Mouse (Mus musculus): ENCODE data around the gene Txndc2. TPM values are rescaled to one million over a fixed set of nuclear protein-coding genes. Genes with fewer than 3 reads are reported as not detected.

The Txndc2 gene
- polyA plus RNA-seq, 1 experiment from 2014 or later = 0.08 TPM

DNA sequence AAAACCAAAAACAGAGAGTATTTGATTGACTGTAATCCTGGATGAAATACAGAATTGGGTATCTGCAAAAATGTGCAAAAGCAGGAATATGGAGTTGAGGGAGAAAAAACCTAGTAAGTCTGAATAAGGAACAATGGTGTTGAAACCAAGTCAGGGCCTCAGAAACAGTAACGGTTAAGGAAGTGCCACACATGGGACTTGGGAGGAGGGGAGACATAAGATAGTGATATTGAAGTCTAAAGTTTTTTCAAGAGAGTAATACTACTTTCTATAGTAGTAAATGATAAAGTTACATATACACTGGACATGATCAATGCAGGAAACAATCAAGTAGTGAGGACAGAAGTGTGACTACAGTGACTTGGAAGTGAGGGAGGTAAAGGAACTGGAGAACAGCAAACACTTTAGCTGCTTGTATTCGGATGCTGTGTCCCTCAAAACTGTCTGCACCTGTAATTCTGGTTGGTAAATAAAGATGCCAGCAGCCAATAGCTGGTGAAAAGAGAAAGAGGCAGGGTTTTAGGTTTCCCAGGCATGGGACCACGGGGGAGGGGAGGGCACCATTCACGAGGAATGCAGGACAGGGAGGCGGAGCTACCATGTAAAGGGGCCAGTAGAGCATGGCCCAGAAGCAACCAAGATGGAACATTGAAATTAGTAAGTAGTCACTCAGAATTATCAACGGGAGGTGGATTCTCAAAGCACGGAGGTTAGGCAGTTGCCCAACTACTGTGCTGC lies 34.2 kb downstream of the Txndc2 start:
- WGBS = 54% methylated on average over 7 of the region's 7 CpGs
- peaks cover 28% of the 10 kb centered on the region for H3K4me1 ChIP-seq

GRCm38 (mm10) chr17:65606014-65606413 lies 36.0 kb downstream of the Txndc2 start:
- no peaks in the 10 kb centered on the region for H3K36me3 ChIP-seq
- H3K9ac ChIP-seq = no peak overlapping the region
- no peaks in the 10 kb centered on the region for H3K27me3 ChIP-seq
- H3K4me1 ChIP-seq = peaks cover 25% of the 10 kb centered on the region
- H3K9me3 ChIP-seq = no peaks in the 10 kb centered on the region
- H3K27ac ChIP-seq = no peak overlapping the region
- no peak overlapping the region for H3K4me2 ChIP-seq
- no peak overlapping the region for H3K4me3 ChIP-seq
- 82% methylated on average over 4 of the region's 4 CpGs for WGBS
- no peak for ATAC-seq (ENCODE audit: insufficient number of reproducible peaks, low FRiP score, low TSS enrichment, low read depth)

More for the DNA sequence above, 34.2 kb downstream of the Txndc2 start:
- no peak overlapping the region for H3K9ac ChIP-seq
- no peak overlapping the region for H3K4me2 ChIP-seq
- no peak for ATAC-seq (ENCODE audit: insufficient number of reproducible peaks, low FRiP score, low TSS enrichment, low read depth)
- no peaks in the 10 kb centered on the region for H3K27me3 ChIP-seq
- no peaks in the 10 kb centered on the region for H3K9me3 ChIP-seq
- no peak overlapping the region for H3K4me3 ChIP-seq
- no peaks in the 10 kb centered on the region for H3K36me3 ChIP-seq
- no peak overlapping the region for H3K27ac ChIP-seq

- Histone ChIP-seq H3K4me2 (no peak overlapping the region), H3K9me3 (no peaks in the 10 kb centered on the region), H3K4me3 (no peak overlapping the region), H3K27me3 (no peaks in the 10 kb centered on the region), H3K4me1 (peaks cover 24% of the 10 kb centered on the region), H3K9ac (no peak overlapping the region), H3K36me3 (no peaks in the 10 kb centered on the region), H3K27ac (no peak overlapping the region)
- ATAC-seq (ENCODE audit: insufficient number of reproducible peaks, low FRiP score, low TSS enrichment, low read depth) = no peak
These were observed 37.1 kb downstream of the Txndc2 start for GRCm38 (mm10) chr17:65604892-65605291.

GRCm38 (mm10) chr17:65604315-65604714 lies 37.7 kb downstream of the Txndc2 start:
- H3K4me1 ChIP-seq = peaks cover 20% of the 10 kb centered on the region
- no peaks in the 10 kb centered on the region for H3K27me3 ChIP-seq
- ATAC-seq (ENCODE audit: insufficient number of reproducible peaks, low FRiP score, low TSS enrichment, low read depth) = no peak
- no peak overlapping the region for H3K4me2 ChIP-seq
- no peaks in the 10 kb centered on the region for H3K9me3 ChIP-seq
- H3K9ac ChIP-seq = no peak overlapping the region
- no peak overlapping the region for H3K27ac ChIP-seq
- H3K4me3 ChIP-seq = no peak overlapping the region
- no peaks in the 10 kb centered on the region for H3K36me3 ChIP-seq

DNA sequence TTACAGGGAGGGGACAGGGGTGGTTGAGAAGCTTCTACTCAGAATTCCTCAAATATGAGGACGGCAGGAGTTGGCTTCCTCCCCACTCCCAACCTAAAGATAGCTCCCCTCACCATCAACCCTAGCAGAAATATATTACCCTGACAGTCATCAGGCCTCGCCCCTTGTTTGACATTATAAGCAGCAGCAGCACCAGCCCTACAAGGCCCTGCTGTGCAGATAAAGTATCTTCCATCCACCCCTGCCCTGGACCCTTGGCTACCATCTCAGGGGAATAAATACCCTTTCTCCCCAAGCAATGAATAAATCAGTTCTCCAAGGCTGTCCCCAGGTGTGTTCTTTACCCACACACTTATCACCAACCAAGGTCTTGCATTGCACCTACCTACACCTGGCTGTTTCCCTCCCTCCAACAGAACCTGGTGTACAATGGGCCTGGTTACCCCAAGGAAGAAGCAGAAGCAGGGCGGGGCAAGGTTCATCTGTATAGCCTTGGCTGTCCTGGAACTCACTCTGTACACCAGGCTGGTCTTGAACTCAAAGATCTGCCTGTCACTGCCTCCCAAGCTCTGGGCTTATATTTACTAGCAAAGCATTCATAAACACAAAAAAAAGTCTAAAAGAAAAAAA lies 44.0 kb downstream of the Txndc2 start:
- Histone ChIP-seq H3K4me3 (no peak overlapping the region), H3K4me2 (no peak overlapping the region), H3K36me3 (peaks cover 1% of the 10 kb centered on the region; the same call in 1 of the 2 replicates), H3K27ac (no peak overlapping the region), H3K9ac (no peak overlapping the region), H3K27me3 (no peaks in the 10 kb centered on the region), H3K9me3 (no peaks in the 10 kb centered on the region), H3K4me1 (peaks cover 15% of the 10 kb centered on the region)
- 71% methylated on average over 3 of the region's 3 CpGs for WGBS
- ATAC-seq (ENCODE audit: insufficient number of reproducible peaks, low FRiP score, low TSS enrichment, low read depth) = no peak

DNA sequence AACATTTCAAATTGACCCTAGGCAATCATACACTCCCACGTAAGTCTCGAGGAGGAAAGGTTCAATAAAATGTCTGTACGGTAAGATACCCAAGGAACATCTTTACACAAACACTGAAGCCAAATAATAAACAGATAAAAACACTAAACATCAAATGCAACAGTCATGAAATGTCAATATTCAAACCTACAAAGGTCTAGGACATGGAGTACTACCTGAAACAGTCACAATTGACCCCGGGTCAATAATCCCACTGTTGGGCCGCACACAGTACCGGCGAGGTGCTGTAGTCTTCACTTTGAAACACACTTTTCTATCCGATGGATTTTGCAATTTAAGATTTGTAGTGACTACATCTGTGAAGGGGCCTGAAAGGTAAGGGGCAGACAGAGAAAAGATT lies 47.3 kb downstream of the Txndc2 start:
- H3K27ac ChIP-seq = no peak overlapping the region
- WGBS = 94% methylated on average over 8 of the region's 8 CpGs
- H3K4me2 ChIP-seq = no peak overlapping the region
- H3K36me3 ChIP-seq = peaks cover 9% of the 10 kb centered on the region; the same call in 1 of the 2 replicates
- H3K27me3 ChIP-seq = no peaks in the 10 kb centered on the region
- no peak overlapping the region for H3K4me3 ChIP-seq
- H3K9ac ChIP-seq = no peak overlapping the region
- peaks cover 12% of the 10 kb centered on the region for H3K4me1 ChIP-seq
- H3K9me3 ChIP-seq = no peaks in the 10 kb centered on the region
- ATAC-seq (ENCODE audit: insufficient number of reproducible peaks, low FRiP score, low TSS enrichment, low read depth) = no peak

Other genes starting within 250 kb of the Txndc2 start
- 0.10 and 0.11 TPM in 2 replicates for gene Tmem232, start 101.4 kb downstream of the Txndc2 start, polyA plus RNA-seq (2015; fragmentation: Nextera tagmentation; extraction: Ambion mirVana)
- gene Vapa, start 28.6 kb downstream of the Txndc2 start, polyA plus RNA-seq (2015; fragmentation: Nextera tagmentation; extraction: Ambion mirVana) = 171 and 181 TPM in 2 replicates
- gene Rab31, start 130.6 kb upstream of the Txndc2 start, polyA plus RNA-seq (2015; fragmentation: Nextera tagmentation; extraction: Ambion mirVana) = 53.5 and 54.1 TPM in 2 replicates
- gene Ppp4r1, start 140.4 kb upstream of the Txndc2 start, polyA plus RNA-seq (2015; fragmentation: Nextera tagmentation; extraction: Ambion mirVana) = 37.2 and 37.7 TPM in 2 replicates
- 179 and 182 TPM in 2 replicates for gene Ralbp1, start 243.6 kb upstream of the Txndc2 start, polyA plus RNA-seq (2015; fragmentation: Nextera tagmentation; extraction: Ambion mirVana)

Data from limb, embryonic 15.5 days (tissue).